Mouse (Mus musculus) kidney, adult 2 months (tissue): ENCODE results near the gene Kcnab1. TPM values are rescaled to one million over a fixed set of nuclear protein-coding genes. Genes with fewer than 3 reads are reported as not detected.

Experiments used
- DNase-seq: peaks from one replicate; pipeline ENCODE4 v3.0.0; 2021
- H3K27ac ChIP-seq: fragments of 200-500 bp; 2 replicates; pipeline ENCODE4 v1.5.1; 2012; ENCODE audit warnings: low read depth, low read length, control low read depth, inconsistent platforms; ENCODE audit not compliant: insufficient read depth
- H3K27me3 ChIP-seq: fragments of 200-500 bp; replicated peaks from 2 replicates; pipeline ENCODE4 v1.6.1; 2012; ENCODE audit warnings: mild to moderate bottlenecking, moderate library complexity, low read length, inconsistent platforms; ENCODE audit not compliant: control insufficient read depth, insufficient read depth
- H3K36me3 ChIP-seq: fragments of 200-500 bp; 2 replicates; pipeline ENCODE4 v1.6.1; 2012; ENCODE audit warnings: mild to moderate bottlenecking, moderate library complexity, low read length, inconsistent platforms; ENCODE audit not compliant: control insufficient read depth, insufficient read depth
- H3K4me1 ChIP-seq: fragments of 200-500 bp; 2 replicates; pipeline ENCODE4 v1.6.1; 2011; ENCODE audit warnings: low read length; ENCODE audit not compliant: control insufficient read depth, insufficient read depth
- H3K4me3 ChIP-seq: fragments of 200-500 bp; 2 replicates; pipeline ENCODE4 v1.5.1; 2011; ENCODE audit warnings: mild to moderate bottlenecking, low read depth, low read length, control low read depth; ENCODE audit not compliant: insufficient read depth
- CTCF ChIP-seq: fragments of 200-500 bp; conservative IDR thresholded peaks from 2 replicates; pipeline ENCODE4 v1.5.1; 2011; ENCODE audit warnings: low read depth, mild to moderate bottlenecking, control low read depth, low read length, moderate library complexity, mixed read lengths; ENCODE audit not compliant: insufficient read depth, insufficient read length
- POLR2A ChIP-seq: fragments of 200-500 bp; IDR thresholded peaks from one replicate; pipeline ENCODE4 v1.6.1; 2011; ENCODE audit warnings: low read depth, low read length, control low read depth
- WGBS: fragments of 180-500 bp; shearing (Covaris S2); methylation state at CpG from one replicate; pipeline ENCODE4 v1.1.7; 2018; 5-methylcytosine and 5-hydroxymethylcytosine counted together
- polyA plus RNA-seq: library from polyadenylated mRNA; depleted of rRNA; stranded (reverse); fragments of >200 nt; gene quantifications from 2 replicates; pipeline ENCODE4 v1.2.3, GENCODE M21; 2012

Gene Kcnab1
- polyA plus RNA-seq, 1 experiment = 0.59 TPM

GRCm38 (mm10) chr3:65172964-65173363 lies 63.8 kb downstream of the Kcnab1 start:
- no peak overlapping the region for H3K4me3 ChIP-seq
- 80% methylated on average over 5 of the region's 5 CpGs for WGBS
- no peaks in the 10 kb centered on the region for H3K4me1 ChIP-seq
- no peaks in the 10 kb centered on the region for H3K27me3 ChIP-seq
- TF ChIP-seq POLR2A (no peak), CTCF (no peak)
- no peak for DNase-seq
- no peaks in the 10 kb centered on the region for H3K36me3 ChIP-seq
- no peak overlapping the region for H3K27ac ChIP-seq

- DNase-seq = no peak
- WGBS = 31% methylated on average over 12 of the region's 12 CpGs
- Histone ChIP-seq H3K36me3 (no peaks in the 10 kb centered on the region), H3K27ac (no peak overlapping the region), H3K27me3 (no peaks in the 10 kb centered on the region), H3K4me3 (no peak overlapping the region), H3K4me1 (no peaks in the 10 kb centered on the region)
- TF ChIP-seq POLR2A (no peak), CTCF (no peak)
Observed at GRCm38 (mm10) chr3:65174564-65174963, 65.4 kb downstream of the Kcnab1 start.

GRCm38 (mm10) chr3:65175819-65176218 lies 66.6 kb downstream of the Kcnab1 start:
- Histone ChIP-seq H3K27me3 (no peaks in the 10 kb centered on the region), H3K27ac (no peak overlapping the region), H3K36me3 (no peaks in the 10 kb centered on the region), H3K4me1 (no peaks in the 10 kb centered on the region), H3K4me3 (no peak overlapping the region)
- TF ChIP-seq CTCF = no peak
- TF ChIP-seq POLR2A = no peak
- 63% methylated on average over 4 of the region's 4 CpGs for WGBS
- DNase-seq = no peak

GRCm38 (mm10) chr3:65176846-65177245 lies 67.7 kb downstream of the Kcnab1 start:
- TF ChIP-seq POLR2A (no peak), CTCF (no peak)
- Histone ChIP-seq H3K27me3 (no peaks in the 10 kb centered on the region), H3K27ac (no peak overlapping the region), H3K4me1 (no peaks in the 10 kb centered on the region), H3K36me3 (no peaks in the 10 kb centered on the region), H3K4me3 (no peak overlapping the region)
- DNase-seq = no peak

GRCm38 (mm10) chr3:65187833-65188698 lies 78.9 kb downstream of the Kcnab1 start:
- Histone ChIP-seq H3K27me3 (no peaks in the 10 kb centered on the region), H3K4me1 (no peaks in the 10 kb centered on the region), H3K27ac (no peak overlapping the region), H3K36me3 (no peaks in the 10 kb centered on the region), H3K4me3 (no peak overlapping the region)
- 49% methylated on average over 7 of the region's 7 CpGs for WGBS
- TF ChIP-seq POLR2A (no peak), CTCF (no peak)
- DNase-seq = no peak

GRCm38 (mm10) chr3:65200611-65201010 lies 91.4 kb downstream of the Kcnab1 start:
- no peak for DNase-seq
- Histone ChIP-seq H3K4me1 (no peaks in the 10 kb centered on the region), H3K4me3 (no peak overlapping the region), H3K27me3 (no peaks in the 10 kb centered on the region), H3K27ac (no peak overlapping the region), H3K36me3 (no peaks in the 10 kb centered on the region)
- 63% methylated on average over 1 of the region's 1 CpGs for WGBS
- TF ChIP-seq POLR2A = no peak
- no peak for TF ChIP-seq CTCF

GRCm38 (mm10) chr3:65203361-65204117 lies 94.4 kb downstream of the Kcnab1 start:
- no peak for DNase-seq
- WGBS = 68% methylated on average over 8 of the region's 8 CpGs
- no peaks in the 10 kb centered on the region for H3K36me3 ChIP-seq
- TF ChIP-seq POLR2A = no peak
- no peak for TF ChIP-seq CTCF
- no peaks in the 10 kb centered on the region for H3K27me3 ChIP-seq
- no peak overlapping the region for H3K4me3 ChIP-seq
- no peak overlapping the region for H3K27ac ChIP-seq
- no peaks in the 10 kb centered on the region for H3K4me1 ChIP-seq
